Mouse (Mus musculus): ENCODE measurements around the gene Otud7a. TPM values are rescaled to one million over a fixed set of nuclear protein-coding genes. Genes with fewer than 3 reads are reported as not detected.

Otud7a gene
- polyA plus RNA-seq, 2 experiments, result 0.01 TPM; not detected in 1

- Histone ChIP-seq H3K9ac (replicated peaks) (no peak overlapping the region), H3K4me2 (ENCODE audit: low read depth) (no peak overlapping the region), H3K27me3 (ENCODE audit: control insufficient read depth, insufficient read depth, low read length) (no peaks in the 10 kb centered on the region), H3K4me3 (ENCODE audit: insufficient read depth in 1 of 2, low read depth in 2 of 2, low read length in 2 of 2) (no peak overlapping the region), H3K27ac (no peak overlapping the region), H3K4me1 (replicated peaks; ENCODE audit: control insufficient read depth in 2 of 2, insufficient read depth in 2 of 2, low read length in 1 of 2) (no peaks in the 10 kb centered on the region), H3K36me3 (replicated peaks; ENCODE audit: control insufficient read depth, insufficient read depth, low read depth) (no peaks in the 10 kb centered on the region), H3K9me3 (ENCODE audit: control insufficient read depth, low read length) (no peaks in the 10 kb centered on the region)
- no peak for TF ChIP-seq EP300 (IDR thresholded peaks at IDR 0.05; ENCODE audit: low read depth)
- no peak for TF ChIP-seq CTCF (IDR thresholded peaks at IDR 0.05; ENCODE audit: low read depth)
- DNase-seq (ENCODE audit: low read depth in 3 of 3, low spot score in 3 of 3) (no peak), ATAC-seq (ENCODE audit: insufficient read depth) (no peak)
- WGBS (ENCODE audit: insufficient replicate concordance), result 68% methylated on average over 1 of the region's 1 CpGs
These were observed 298.6 kb downstream of the Otud7a start for GRCm38 (mm10) chr7:63743116-63743515.

DNA sequence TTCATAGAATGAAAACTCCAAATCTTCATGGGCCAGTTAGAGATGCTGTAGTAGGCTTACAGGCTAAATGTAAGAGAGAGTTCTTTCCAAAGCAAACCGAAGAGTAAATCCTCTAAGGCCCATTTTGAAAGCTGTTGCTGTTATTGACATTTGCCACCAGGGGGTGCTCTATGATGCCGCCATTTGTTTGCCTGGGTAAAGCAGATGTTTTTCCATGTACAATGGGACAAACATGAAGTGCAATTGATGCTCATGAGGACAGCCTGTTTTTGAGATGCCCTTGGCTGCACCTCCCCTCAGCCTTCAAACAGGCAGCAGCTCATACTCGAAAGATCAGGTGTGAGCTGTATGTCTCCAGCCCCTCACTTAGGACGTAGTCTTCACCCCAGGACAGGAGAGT lies 307.5 kb downstream of the Otud7a start:
- Histone ChIP-seq H3K36me3 (replicated peaks; ENCODE audit: control insufficient read depth, insufficient read depth, low read depth) (no peaks in the 10 kb centered on the region), H3K4me2 (ENCODE audit: low read depth) (no peak overlapping the region), H3K9me3 (ENCODE audit: control insufficient read depth, low read length) (no peaks in the 10 kb centered on the region), H3K27ac (no peak overlapping the region), H3K27me3 (ENCODE audit: control insufficient read depth, insufficient read depth, low read length) (peaks cover 36% of the 10 kb centered on the region), H3K4me1 (replicated peaks; ENCODE audit: control insufficient read depth in 2 of 2, insufficient read depth in 2 of 2, low read length in 1 of 2) (no peaks in the 10 kb centered on the region), H3K9ac (replicated peaks) (no peak overlapping the region), H3K4me3 (ENCODE audit: insufficient read depth in 1 of 2, low read depth in 2 of 2, low read length in 2 of 2) (no peak overlapping the region)
- ATAC-seq (ENCODE audit: insufficient read depth) (no peak), DNase-seq (ENCODE audit: low read depth in 3 of 3, low spot score in 3 of 3) (peak; percentile 7 to 35 (median 18))
- TF ChIP-seq EP300 (IDR thresholded peaks at IDR 0.05; ENCODE audit: low read depth), result no peak
- TF ChIP-seq CTCF (IDR thresholded peaks at IDR 0.05; ENCODE audit: low read depth), result peak; percentile 77
- 39% methylated on average over 4 of the region's 4 CpGs for WGBS (ENCODE audit: insufficient replicate concordance)

GRCm38 (mm10) chr7:63753274-63753751 lies 308.8 kb downstream of the Otud7a start:
- TF ChIP-seq CTCF (IDR thresholded peaks at IDR 0.05; ENCODE audit: low read depth), result peak; percentile 50
- TF ChIP-seq EP300 (IDR thresholded peaks at IDR 0.05; ENCODE audit: low read depth), result no peak
- H3K4me2 ChIP-seq (ENCODE audit: low read depth), result no peak overlapping the region
- H3K4me1 ChIP-seq (replicated peaks; ENCODE audit: control insufficient read depth in 2 of 2, insufficient read depth in 2 of 2, low read length in 1 of 2), result no peaks in the 10 kb centered on the region
- H3K36me3 ChIP-seq (replicated peaks; ENCODE audit: control insufficient read depth, insufficient read depth, low read depth), result no peaks in the 10 kb centered on the region
- DNase-seq (ENCODE audit: low read depth in 3 of 3, low spot score in 3 of 3) (peak; percentile 4 to 23 (median 14)), ATAC-seq (ENCODE audit: insufficient read depth) (no peak)
- no peak overlapping the region for H3K9ac ChIP-seq (replicated peaks)
- no peak overlapping the region for H3K27ac ChIP-seq
- H3K27me3 ChIP-seq (ENCODE audit: control insufficient read depth, insufficient read depth, low read length), result peaks cover 48% of the 10 kb centered on the region
- no peaks in the 10 kb centered on the region for H3K9me3 ChIP-seq (ENCODE audit: control insufficient read depth, low read length)
- no peak overlapping the region for H3K4me3 ChIP-seq (ENCODE audit: insufficient read depth in 1 of 2, low read depth in 2 of 2, low read length in 2 of 2)
- 13% methylated on average over 6 of the region's 6 CpGs for WGBS (ENCODE audit: insufficient replicate concordance)

GRCm38 (mm10) chr7:63754573-63755475 lies 310.3 kb downstream of the Otud7a start:
- no peak overlapping the region for H3K9ac ChIP-seq (replicated peaks)
- H3K4me1 ChIP-seq (replicated peaks; ENCODE audit: control insufficient read depth in 2 of 2, insufficient read depth in 2 of 2, low read length in 1 of 2), result no peaks in the 10 kb centered on the region
- no peaks in the 10 kb centered on the region for H3K9me3 ChIP-seq (ENCODE audit: control insufficient read depth, low read length)
- no peak for ATAC-seq (ENCODE audit: insufficient read depth)
- no peak overlapping the region for H3K27ac ChIP-seq
- no peak for TF ChIP-seq EP300 (IDR thresholded peaks at IDR 0.05; ENCODE audit: low read depth)
- no peak for TF ChIP-seq CTCF (IDR thresholded peaks at IDR 0.05; ENCODE audit: low read depth)
- H3K27me3 ChIP-seq (ENCODE audit: control insufficient read depth, insufficient read depth, low read length), result peaks cover 63% of the 10 kb centered on the region
- peak overlapping the region in 1 of 2 experiments; percentile 32; a peak in 1 of 4 replicates for H3K4me3 ChIP-seq (ENCODE audit: insufficient read depth in 1 of 2, low read depth in 2 of 2, low read length in 2 of 2)
- DNase-seq (ENCODE audit: low read depth in 3 of 3, low spot score in 3 of 3), result no peak
- no peaks in the 10 kb centered on the region for H3K36me3 ChIP-seq (replicated peaks; ENCODE audit: control insufficient read depth, insufficient read depth, low read depth)
- peak overlapping the region; percentile 52 for H3K4me2 ChIP-seq (ENCODE audit: low read depth)
- 3% methylated on average over 43 of the region's 43 CpGs for WGBS (ENCODE audit: insufficient replicate concordance)

DNA sequence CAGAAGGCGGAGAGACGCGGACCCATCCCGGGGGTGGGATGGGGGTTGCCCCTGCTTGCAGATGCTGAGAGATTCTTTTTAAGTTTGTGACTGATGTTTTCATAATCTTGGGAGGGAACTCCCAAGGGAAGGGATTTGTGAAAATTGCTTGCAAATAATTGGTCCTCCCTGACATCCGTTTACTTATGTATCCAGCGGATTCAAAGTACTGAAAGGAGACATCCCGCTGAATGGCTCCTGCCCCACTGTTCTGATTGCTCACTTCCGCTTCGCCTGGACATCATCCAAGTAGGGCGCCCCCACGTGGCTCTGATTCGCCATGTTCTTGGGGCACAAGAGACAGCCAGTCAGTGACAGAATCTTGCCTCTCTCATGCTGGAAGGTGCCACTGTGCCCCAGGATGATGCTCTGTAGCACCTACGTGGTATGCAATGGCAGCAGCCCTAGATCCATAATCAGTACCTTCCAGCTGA lies 311.0 kb downstream of the Otud7a start:
- Histone ChIP-seq H3K36me3 (replicated peaks; ENCODE audit: control insufficient read depth, insufficient read depth, low read depth) (no peaks in the 10 kb centered on the region), H3K4me3 (ENCODE audit: insufficient read depth in 1 of 2, low read depth in 2 of 2, low read length in 2 of 2) (peak overlapping the region in 1 of 2 experiments; percentile 6; a peak in 1 of 4 replicates), H3K4me1 (replicated peaks; ENCODE audit: control insufficient read depth in 2 of 2, insufficient read depth in 2 of 2, low read length in 1 of 2) (no peaks in the 10 kb centered on the region), H3K27ac (no peak overlapping the region), H3K9me3 (ENCODE audit: control insufficient read depth, low read length) (no peaks in the 10 kb centered on the region), H3K9ac (replicated peaks) (no peak overlapping the region), H3K4me2 (ENCODE audit: low read depth) (peak overlapping the region; percentile 52), H3K27me3 (ENCODE audit: control insufficient read depth, insufficient read depth, low read length) (peaks cover 66% of the 10 kb centered on the region)
- ATAC-seq (ENCODE audit: insufficient read depth), result no peak
- TF ChIP-seq EP300 (IDR thresholded peaks at IDR 0.05; ENCODE audit: low read depth) (no peak), CTCF (IDR thresholded peaks at IDR 0.05; ENCODE audit: low read depth) (peak; percentile 58)
- 3% methylated on average over 13 of the region's 13 CpGs for WGBS (ENCODE audit: insufficient replicate concordance)
- peak; percentile 10 to 15 (median 14) for DNase-seq (ENCODE audit: low read depth in 3 of 3, low spot score in 3 of 3)
